Mouse (Mus musculus): ENCODE data around the gene Cd207.
A peak's percentile ranks its signal among the peaks of the same experiment; 100 is the strongest.
"Not testable (repeated sequence)": the region's sequence is repeated elsewhere in the genome, so short reads cannot be mapped to it uniquely, and the experiment has no call there.

Cd207 gene

GRCm38 (mm10) chr6:83697932-83698331 is 20.3 kb upstream of the Cd207 start:
- no peak for DNase-seq (ENCODE audit: low spot score in 2 of 2)

- DNase-seq (ENCODE audit: low spot score in 2 of 2) = no peak
Observed at GRCm38 (mm10) chr6:83696684-83697083, 19.0 kb upstream of the Cd207 start.

GRCm38 (mm10) chr6:83695731-83696130 is 18.1 kb upstream of the Cd207 start:
- no peak for DNase-seq (ENCODE audit: low spot score in 2 of 2)

DNA sequence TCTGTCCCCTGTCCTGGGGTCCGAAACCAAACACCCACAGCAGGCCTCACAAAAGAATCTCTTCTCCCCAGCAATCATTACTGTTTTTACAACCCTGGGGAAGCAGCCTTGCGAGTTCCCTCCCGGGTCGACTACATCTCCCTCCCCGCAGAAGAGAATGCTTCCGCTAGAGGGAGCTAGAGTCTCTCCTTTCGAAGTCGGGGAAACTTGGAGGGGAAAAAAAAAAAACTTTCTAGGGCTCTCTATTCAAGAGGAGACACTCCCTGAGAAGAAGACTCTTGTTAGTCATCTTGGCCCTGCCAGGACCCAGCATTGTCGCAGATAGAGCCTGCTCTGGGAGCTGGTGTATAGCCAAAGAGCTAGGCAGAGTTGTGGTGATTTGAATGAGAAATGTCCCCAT is 16.2 kb upstream of the Cd207 start:
- peak in 1 of 2 experiments; percentile 30 for DNase-seq (ENCODE audit: low spot score in 2 of 2)

DNA sequence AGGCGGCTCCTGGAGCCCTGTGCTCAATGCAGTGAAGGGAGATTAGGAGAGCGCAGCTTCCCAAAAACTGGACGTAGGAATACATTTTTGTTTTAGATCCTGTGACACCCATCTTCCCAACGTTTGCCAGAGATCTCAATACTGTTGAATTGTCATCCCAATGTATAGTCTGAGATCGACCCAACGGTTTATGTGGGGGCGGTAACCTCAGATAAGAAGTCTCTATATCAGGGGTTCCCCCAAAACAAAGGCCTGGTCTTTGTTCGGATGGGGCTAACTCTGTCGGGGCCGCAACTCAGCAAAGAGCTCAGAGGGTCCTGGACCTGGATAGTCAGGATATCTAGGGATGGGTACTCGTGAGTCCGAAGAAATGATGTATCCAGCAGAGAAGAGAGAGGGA is 15.3 kb upstream of the Cd207 start:
- no peak for DNase-seq (ENCODE audit: low spot score in 2 of 2)

DNA sequence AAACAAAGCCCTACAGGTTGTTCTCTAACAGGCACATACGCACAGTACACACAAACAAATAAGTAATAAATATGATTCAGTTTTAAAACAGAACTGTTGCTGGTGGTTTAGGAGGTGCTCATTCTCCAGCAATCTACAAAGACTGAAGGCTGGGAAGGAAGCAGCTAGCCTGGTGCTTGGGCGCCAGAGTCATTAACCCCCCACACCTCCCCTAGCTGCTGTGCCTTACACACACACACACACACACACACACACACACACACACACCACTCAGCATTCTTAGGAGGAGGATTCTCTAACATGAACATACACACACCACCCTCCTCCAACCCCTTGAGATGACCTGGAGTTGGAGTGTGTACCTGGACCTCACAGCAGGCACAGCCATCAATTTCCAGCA is 13.3 kb upstream of the Cd207 start:
- no peak for DNase-seq (ENCODE audit: low spot score in 2 of 2)

- DNase-seq (ENCODE audit: low spot score in 2 of 2) = peak in 1 of 2 experiments; percentile 44
Observed at GRCm38 (mm10) chr6:83690277-83690676, 12.6 kb upstream of the Cd207 start.

GRCm38 (mm10) chr6:83689374-83689773 is 11.7 kb upstream of the Cd207 start:
- DNase-seq (ENCODE audit: low spot score in 2 of 2) = no peak

- DNase-seq (ENCODE audit: low spot score in 2 of 2) = peak in 1 of 2 experiments; percentile 84
Observed at GRCm38 (mm10) chr6:83673395-83673794, 4.3 kb downstream of the Cd207 start.

- peak in 1 of 2 experiments; percentile 2 for DNase-seq (ENCODE audit: low spot score in 2 of 2)
Observed at GRCm38 (mm10) chr6:83665009-83665408, 12.6 kb downstream of the Cd207 start.

DNA sequence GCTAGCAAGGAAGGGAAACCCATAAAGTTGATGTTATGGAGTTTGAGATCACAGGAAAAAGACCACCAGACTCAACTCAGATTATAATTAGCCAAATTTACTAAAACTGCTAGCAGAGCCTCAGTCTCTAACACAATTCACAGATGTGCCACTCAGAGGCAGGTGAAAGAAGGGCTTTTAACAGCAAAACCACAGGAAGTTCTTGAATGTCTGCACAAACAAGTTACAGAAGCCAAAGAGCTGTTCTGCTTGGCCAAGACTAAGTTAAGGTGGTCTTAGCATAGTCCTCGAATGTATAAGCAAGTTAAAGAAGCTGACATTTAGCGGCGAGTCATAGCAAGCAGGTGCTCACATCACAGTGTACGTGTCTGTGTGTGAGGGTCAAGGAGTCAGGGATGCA is 16.8 kb downstream of the Cd207 start:
- DNase-seq (ENCODE audit: low spot score in 2 of 2) = no peak

GRCm38 (mm10) chr6:83656087-83656486 is 21.6 kb downstream of the Cd207 start, which contains the start of gene Clec4f:
Clec4f (minus strand) TSS chr6:83656187.
- DNase-seq (ENCODE audit: low spot score in 2 of 2) = no peak

DNA sequence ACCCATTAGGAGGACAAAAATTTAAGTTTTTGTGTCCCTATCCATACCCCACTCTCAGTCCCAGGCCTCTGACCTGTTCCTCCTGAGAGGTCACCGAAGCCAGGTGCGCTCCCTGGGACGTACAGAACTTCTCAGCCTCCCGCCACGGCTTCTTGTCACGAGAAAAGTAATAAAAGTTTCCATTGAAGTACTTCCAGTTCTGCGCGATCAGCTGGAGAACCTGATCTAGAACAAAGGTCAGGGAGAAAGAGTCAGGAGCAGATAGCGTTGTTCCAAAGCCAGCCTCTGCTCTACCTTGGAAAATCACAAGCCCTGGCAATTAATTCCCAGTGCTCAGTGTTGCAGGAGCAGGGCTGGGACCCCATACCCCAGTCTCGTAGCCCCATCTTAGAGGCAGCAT is 30.9 kb downstream of the Cd207 start:
- DNase-seq (ENCODE audit: low spot score in 2 of 2) = no peak

DNA sequence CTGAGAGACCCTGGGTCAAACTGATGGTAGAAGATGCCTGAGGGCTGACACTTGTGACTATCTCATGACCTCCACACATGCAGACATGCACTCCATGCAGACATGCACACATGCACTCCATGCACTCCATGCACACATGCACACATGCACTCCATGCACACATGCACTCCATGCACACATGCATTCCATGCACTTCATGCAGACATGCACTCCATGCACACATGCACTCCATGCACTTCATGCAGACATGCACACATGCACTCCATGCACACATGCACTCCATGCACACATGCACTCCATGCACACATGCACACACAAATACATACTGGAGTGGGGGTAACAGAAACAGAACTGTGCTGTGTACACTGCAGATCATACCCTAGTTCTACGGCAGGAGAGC is 42.3 kb downstream of the Cd207 start:
- DNase-seq (ENCODE audit: low spot score in 2 of 2) = no peak

DNA sequence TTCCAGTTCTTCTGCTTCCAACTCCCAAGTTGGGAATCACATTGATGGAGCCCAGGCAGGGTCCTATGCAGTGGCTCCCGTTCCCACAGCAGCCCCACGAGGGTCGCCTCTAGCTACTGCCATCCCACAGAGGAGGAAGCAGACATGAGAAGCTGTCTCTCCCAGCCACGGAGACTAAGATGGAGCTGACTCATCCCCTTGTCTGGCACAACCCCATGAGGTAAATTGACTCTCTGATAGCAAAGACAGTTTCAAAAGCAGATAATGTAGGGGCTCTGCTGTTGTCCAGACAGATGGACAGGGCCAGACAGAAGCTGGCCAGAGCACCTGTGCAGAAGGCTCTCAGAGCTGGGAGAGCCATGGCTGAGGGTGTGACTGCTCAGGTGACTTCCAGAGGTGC is 43.0 kb downstream of the Cd207 start:
- not testable (repeated sequence) for DNase-seq (ENCODE audit: low spot score in 2 of 2)

- not testable (repeated sequence) for DNase-seq (ENCODE audit: low spot score in 2 of 2)
Observed at GRCm38 (mm10) chr6:83634106-83634505, 43.6 kb downstream of the Cd207 start.

DNA sequence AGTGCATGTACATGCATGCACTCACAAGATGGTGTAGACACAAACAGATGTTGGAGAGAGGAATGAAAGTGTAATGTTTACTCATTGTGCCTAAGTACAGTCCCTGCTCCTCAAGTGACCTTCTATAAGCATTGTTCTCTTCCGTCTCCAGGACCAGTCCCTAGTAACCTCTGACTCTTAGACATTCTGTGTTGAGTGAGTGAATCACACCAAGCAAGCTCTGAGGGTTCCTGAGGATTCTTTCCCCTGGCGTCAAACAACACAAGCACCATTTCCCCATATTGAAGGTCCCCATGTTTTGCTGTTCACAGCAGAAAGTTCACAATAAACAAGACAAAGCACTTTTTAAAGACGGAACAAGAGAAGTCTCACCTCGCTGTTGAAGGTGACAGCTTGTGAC is 45.8 kb downstream of the Cd207 start:
- DNase-seq (ENCODE audit: low spot score in 2 of 2) = no peak

- no peak for DNase-seq (ENCODE audit: low spot score in 2 of 2)
Observed at GRCm38 (mm10) chr6:83626781-83627180, 50.9 kb downstream of the Cd207 start.
